Mouse (Mus musculus): Measurements from ENCODE around the gene Jmjd8.

DNA sequence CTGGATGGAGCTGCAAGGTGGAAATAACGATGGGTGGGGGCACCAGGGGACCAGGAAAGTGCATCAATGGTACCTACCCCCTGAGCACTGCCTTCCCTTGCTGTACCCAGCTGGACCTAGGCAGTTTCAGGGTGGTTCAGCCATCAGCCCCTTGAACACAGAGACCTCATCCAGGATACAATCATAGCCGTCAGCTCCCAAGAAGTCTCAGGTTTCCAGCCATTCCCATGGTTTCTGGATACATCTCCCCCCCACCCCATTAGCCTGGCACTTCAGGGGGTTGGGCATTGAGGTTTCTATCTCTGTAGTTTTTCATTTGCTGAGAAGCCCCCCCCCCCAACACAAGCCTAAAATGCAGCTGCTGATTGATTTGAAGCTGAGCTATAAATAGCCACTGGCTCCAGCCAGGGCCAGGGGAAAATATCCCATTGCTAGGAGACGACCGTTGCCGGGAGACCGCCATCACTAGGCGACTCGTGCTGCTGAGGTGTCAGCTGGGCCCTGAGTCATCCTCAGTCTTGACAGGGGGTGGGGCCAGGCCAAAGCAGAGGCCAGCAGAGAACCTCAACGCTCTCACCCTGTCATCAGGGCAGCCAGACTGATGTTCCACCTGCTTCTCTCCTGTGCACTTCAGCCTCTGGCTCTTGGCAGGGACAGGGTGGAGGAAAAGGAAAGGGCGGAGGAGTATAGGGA is 25.7 kb upstream of the Jmjd8 start:
- TF ChIP-seq CTCF (IDR thresholded peaks at IDR 0.05; ENCODE audit: borderline replicate concordance, insufficient read depth, low read length) (no peak), POLR2A (IDR thresholded peaks at IDR 0.05; ENCODE audit: low read depth, low read length) (no peak)

All from embryonic fibroblast, embryonic 13.5 days (primary cell).